Mouse (Mus musculus) limb, embryonic 10.5 days (tissue): ENCODE data around the gene Ewsr1. TPM values are rescaled to one million over a fixed set of nuclear protein-coding genes. Genes with fewer than 3 reads are reported as not detected.

Experiments
- DNase-seq: peaks from one replicate; pipeline ENCODE4 v3.0.0-alpha.2; 2017; ENCODE audit warnings: low spot score
- H3K27ac ChIP-seq: fragments of 300-500 bp; sonication (generic); 2 replicates; pipeline ENCODE4 v1.5.1; 2016; ENCODE audit warnings: mild to moderate bottlenecking
- H3K27me3 ChIP-seq: fragments of 300-500 bp; sonication (generic); 2 replicates; pipeline ENCODE4 v1.6.1; 2016; ENCODE audit warnings: low read depth, mild to moderate bottlenecking; ENCODE audit not compliant: poor library complexity, severe bottlenecking
- H3K36me3 ChIP-seq: fragments of 300-500 bp; sonication (generic); 2 replicates; pipeline ENCODE4 v1.6.1; 2016; ENCODE audit warnings: mild to moderate bottlenecking, moderate library complexity
- H3K4me1 ChIP-seq: fragments of 300-500 bp; sonication (generic); 2 replicates; pipeline ENCODE4 v1.6.1; 2016
- H3K4me3 ChIP-seq: fragments of 300-500 bp; sonication (generic); 2 replicates; pipeline ENCODE4 v1.5.1; 2016; ENCODE audit warnings: mild to moderate bottlenecking, moderate library complexity
- H3K9me3 ChIP-seq: fragments of 300-500 bp; sonication (generic); replicated peaks from 2 replicates; pipeline ENCODE4 v1.6.1; 2016; ENCODE audit warnings: mild to moderate bottlenecking
- WGBS: fragments of 180-500 bp; shearing (Covaris S2); methylation state at CpG from one replicate; pipeline ENCODE4 v1.1.7; 2016; 5-methylcytosine and 5-hydroxymethylcytosine counted together
- polyA plus RNA-seq: library from polyadenylated mRNA; unstranded; fragments of >200 nt; fragmentation: Nextera tagmentation; extraction: Ambion mirVana; gene quantifications from 2 replicates; pipeline ENCODE4 v1.2.1, GENCODE M21; 2016

Ewsr1 gene
- polyA plus RNA-seq, 1 experiment from 2014 or later = 996 TPM

DNA sequence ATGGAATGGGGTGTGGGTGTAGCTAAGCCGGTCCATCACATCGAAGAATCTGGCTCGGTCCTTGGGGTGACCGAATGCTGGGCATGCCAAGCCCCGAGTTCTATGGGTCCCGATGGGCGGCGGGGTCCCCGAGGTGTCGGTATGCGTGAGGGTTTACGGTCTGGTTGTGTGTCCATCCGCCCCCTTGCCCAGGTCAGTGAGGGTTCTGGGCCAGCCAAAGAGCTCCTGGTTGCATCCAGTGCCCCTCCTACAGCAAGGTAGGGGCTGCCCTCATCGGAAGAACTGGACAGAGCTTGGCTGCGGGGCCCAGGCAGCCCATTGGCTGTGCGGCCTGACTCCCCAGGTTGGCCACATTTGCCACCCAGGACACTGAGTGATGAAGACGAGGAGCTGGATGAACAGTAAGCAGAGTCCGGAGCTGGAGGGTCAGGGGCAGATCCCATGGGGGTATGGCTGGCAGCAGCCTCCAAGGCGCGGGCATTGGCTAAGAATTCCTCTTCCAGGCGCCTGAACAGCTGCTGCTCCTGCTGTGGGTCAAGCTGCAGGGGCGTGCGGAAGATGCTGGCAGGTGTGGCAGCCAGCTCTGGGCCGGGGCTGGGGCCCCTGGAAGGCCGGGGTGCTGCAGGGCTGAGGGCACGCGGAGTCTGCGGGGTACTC, 38.2 kb downstream of the Ewsr1 start:
- H3K4me3 ChIP-seq = peak overlapping the region; percentile 50
- H3K4me1 ChIP-seq = peaks cover 78% of the 10 kb centered on the region
- DNase-seq = no peak
- 51% methylated on average over 28 of the region's 28 CpGs for WGBS
- peaks cover 4% of the 10 kb centered on the region; the same call in 1 of the 2 replicates for H3K36me3 ChIP-seq
- peak overlapping the region; percentile 61 for H3K27ac ChIP-seq
- peaks cover 90% of the 10 kb centered on the region for H3K27me3 ChIP-seq
- no peaks in the 10 kb centered on the region for H3K9me3 ChIP-seq

GRCm38 (mm10) chr11:5059704-5060156, 39.3 kb downstream of the Ewsr1 start:
- peaks cover 4% of the 10 kb centered on the region; the same call in 1 of the 2 replicates for H3K36me3 ChIP-seq
- peak; percentile 68 for DNase-seq
- peaks cover 100% of the 10 kb centered on the region for H3K27me3 ChIP-seq
- no peak overlapping the region for H3K4me3 ChIP-seq
- WGBS = 11% methylated on average over 27 of the region's 27 CpGs
- H3K4me1 ChIP-seq = peaks cover 76% of the 10 kb centered on the region
- no peak overlapping the region for H3K27ac ChIP-seq
- H3K9me3 ChIP-seq = no peaks in the 10 kb centered on the region

DNA sequence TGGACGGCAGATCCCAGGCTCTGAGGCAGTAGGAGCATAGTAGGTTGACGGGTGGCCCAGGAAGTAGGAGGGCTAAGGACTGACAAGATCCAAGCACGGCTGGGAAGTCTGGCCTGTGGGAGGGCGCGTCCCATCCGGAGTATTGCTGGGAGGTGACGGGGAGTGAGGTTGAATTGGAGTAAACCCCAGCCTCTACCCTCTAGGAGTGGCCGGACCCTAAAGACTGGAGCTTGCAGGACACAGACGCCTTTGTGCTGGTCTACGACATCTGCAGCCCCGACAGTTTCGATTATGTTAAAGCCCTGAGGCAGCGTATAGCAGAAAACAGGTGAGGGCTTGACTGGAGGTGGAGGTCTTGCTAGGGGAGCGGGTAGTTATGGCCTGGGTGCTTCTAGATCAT, 39.8 kb downstream of the Ewsr1 start:
- DNase-seq = peak; percentile 53
- 24% methylated on average over 14 of the region's 14 CpGs for WGBS
- Histone ChIP-seq H3K4me3 (no peak overlapping the region), H3K9me3 (no peaks in the 10 kb centered on the region), H3K4me1 (peaks cover 71% of the 10 kb centered on the region), H3K36me3 (peaks cover 4% of the 10 kb centered on the region; the same call in 1 of the 2 replicates), H3K27me3 (peaks cover 99% of the 10 kb centered on the region), H3K27ac (no peak overlapping the region)

GRCm38 (mm10) chr11:5058783-5059182, 40.3 kb downstream of the Ewsr1 start:
- H3K9me3 ChIP-seq = no peaks in the 10 kb centered on the region
- DNase-seq = no peak
- H3K4me1 ChIP-seq = peaks cover 66% of the 10 kb centered on the region
- no peak overlapping the region for H3K27ac ChIP-seq
- peaks cover 96% of the 10 kb centered on the region for H3K27me3 ChIP-seq
- no peak overlapping the region for H3K4me3 ChIP-seq
- H3K36me3 ChIP-seq = peaks cover 4% of the 10 kb centered on the region; the same call in 1 of the 2 replicates
- 27% methylated on average over 9 of the region's 9 CpGs for WGBS

- H3K27me3 ChIP-seq = peaks cover 89% of the 10 kb centered on the region
- 2% methylated on average over 68 of the region's 77 CpGs for WGBS
- DNase-seq = peak; percentile 72
- H3K27ac ChIP-seq = 0 out of 2 replicates have a peak within 1 kb of the TSS, but pooled peaks have one; percentile 9
- H3K36me3 ChIP-seq = peaks cover 4% of the 10 kb centered on the region; the same call in 1 of the 2 replicates
- H3K4me1 ChIP-seq = peaks cover 63% of the 10 kb centered on the region
- no peaks in the 10 kb centered on the region for H3K9me3 ChIP-seq
- peak within 1 kb of the TSS; percentile 48 for H3K4me3 ChIP-seq
These were observed 41.0 kb downstream of the Ewsr1 start, which contains the start of gene Rasl10a for GRCm38 (mm10) chr11:5057856-5058641. Rasl10a (plus strand) TSS chr11:5058128.

DNA sequence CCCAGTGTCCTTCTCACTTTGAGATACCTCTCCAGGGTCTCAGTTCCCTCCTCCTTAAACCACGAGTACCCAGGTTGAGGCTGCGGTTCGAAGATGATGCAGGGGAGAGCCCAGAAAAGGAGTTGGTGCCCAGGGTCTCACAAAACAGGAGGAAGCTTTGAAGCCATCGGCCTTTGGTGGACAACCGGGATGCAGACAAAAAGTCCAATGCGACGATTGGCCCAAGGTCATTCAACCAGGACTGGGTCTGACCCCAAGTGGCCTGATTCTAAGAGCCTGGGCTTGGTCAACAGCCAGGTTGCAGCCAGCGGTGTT, 41.6 kb downstream of the Ewsr1 start:
- H3K27ac ChIP-seq = no peak overlapping the region
- DNase-seq = peak; percentile 54
- no peaks in the 10 kb centered on the region for H3K9me3 ChIP-seq
- H3K4me1 ChIP-seq = peaks cover 58% of the 10 kb centered on the region
- peaks cover 4% of the 10 kb centered on the region; the same call in 1 of the 2 replicates for H3K36me3 ChIP-seq
- WGBS = 17% methylated on average over 8 of the region's 8 CpGs
- peaks cover 83% of the 10 kb centered on the region for H3K27me3 ChIP-seq
- H3K4me3 ChIP-seq = peak overlapping the region; percentile 48

DNA sequence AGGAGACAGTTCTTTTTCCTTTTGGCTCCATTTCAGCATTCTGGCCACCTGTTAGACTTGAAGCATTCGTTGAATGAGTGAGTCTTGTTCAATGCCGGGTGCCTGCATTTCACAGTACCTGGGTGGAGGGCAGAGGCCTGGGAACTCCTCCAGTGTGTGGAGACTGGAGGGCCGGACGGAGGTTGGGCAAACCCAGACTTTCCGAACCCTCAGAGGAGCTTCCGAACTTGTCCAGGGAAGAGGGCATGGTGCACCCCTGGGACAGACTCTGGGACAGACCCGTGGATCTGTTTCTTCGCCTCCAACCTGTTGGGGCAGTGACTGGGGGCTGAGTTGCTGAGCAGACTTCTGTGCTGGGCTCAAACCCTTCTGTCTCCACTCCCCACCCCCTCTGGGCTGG, 42.0 kb downstream of the Ewsr1 start:
- no peak overlapping the region for H3K4me3 ChIP-seq
- no peak overlapping the region for H3K27ac ChIP-seq
- peaks cover 54% of the 10 kb centered on the region for H3K4me1 ChIP-seq
- no peak for DNase-seq
- no peaks in the 10 kb centered on the region for H3K9me3 ChIP-seq
- WGBS = 50% methylated on average over 8 of the region's 8 CpGs
- H3K36me3 ChIP-seq = peaks cover 4% of the 10 kb centered on the region; the same call in 1 of the 2 replicates
- H3K27me3 ChIP-seq = peaks cover 79% of the 10 kb centered on the region

- H3K4me1 ChIP-seq = peaks cover 45% of the 10 kb centered on the region
- no peak overlapping the region; the same call in 1 of the 2 replicates for H3K27ac ChIP-seq
- peaks cover 4% of the 10 kb centered on the region; the same call in 1 of the 2 replicates for H3K36me3 ChIP-seq
- WGBS = 32% methylated on average over 23 of the region's 23 CpGs
- no peaks in the 10 kb centered on the region for H3K9me3 ChIP-seq
- peaks cover 71% of the 10 kb centered on the region for H3K27me3 ChIP-seq
- DNase-seq = no peak
- no peak overlapping the region for H3K4me3 ChIP-seq
These were observed 42.8 kb downstream of the Ewsr1 start for GRCm38 (mm10) chr11:5055945-5056938.

DNA sequence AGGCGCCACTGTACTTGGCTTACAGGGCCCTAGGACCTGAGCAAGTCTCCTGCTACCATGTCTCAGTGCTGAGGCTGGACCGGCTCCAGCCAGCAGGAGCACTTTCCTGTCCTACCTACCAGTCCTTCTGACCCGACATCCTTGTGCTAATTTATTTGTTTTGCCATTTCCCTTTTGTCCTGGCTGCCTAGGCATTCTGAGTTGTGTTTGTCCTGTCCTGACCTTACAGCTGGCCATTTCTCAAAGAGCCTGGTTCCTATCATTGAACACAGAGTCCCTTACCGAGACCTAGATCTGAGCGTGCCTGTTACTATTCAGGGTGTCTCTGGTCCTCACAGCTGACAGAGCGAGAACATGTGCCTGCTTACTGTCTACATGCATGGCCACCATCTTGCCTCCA, 44.2 kb downstream of the Ewsr1 start:
- peaks cover 59% of the 10 kb centered on the region for H3K27me3 ChIP-seq
- H3K9me3 ChIP-seq = no peaks in the 10 kb centered on the region
- WGBS = 65% methylated on average over 6 of the region's 6 CpGs
- H3K36me3 ChIP-seq = no peaks in the 10 kb centered on the region
- DNase-seq = no peak
- H3K27ac ChIP-seq = no peak overlapping the region
- no peak overlapping the region for H3K4me3 ChIP-seq
- peaks cover 38% of the 10 kb centered on the region for H3K4me1 ChIP-seq

DNA sequence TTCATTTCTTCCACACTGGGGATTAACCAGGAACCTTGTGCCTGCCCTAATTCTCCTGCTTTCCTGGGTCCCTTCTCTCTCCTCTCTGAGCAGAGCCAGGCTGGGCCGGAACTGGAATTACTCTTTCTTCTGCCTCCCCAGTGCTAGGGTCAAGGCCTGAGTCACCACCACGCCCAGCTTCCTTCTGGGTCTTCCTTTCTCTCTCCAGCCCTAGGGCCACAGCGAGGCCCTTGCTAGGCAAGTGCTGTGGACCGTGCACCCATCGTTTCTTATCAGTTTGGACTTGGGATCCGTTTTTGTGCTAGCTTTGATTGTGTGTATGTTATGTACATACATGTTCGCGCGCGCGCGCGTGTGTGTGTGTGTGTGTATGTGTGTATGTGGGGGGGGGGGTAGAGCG, 44.9 kb downstream of the Ewsr1 start:
- Histone ChIP-seq H3K9me3 (no peaks in the 10 kb centered on the region), H3K4me1 (peaks cover 31% of the 10 kb centered on the region), H3K27me3 (peaks cover 53% of the 10 kb centered on the region), H3K4me3 (no peak overlapping the region), H3K27ac (no peak overlapping the region), H3K36me3 (no peaks in the 10 kb centered on the region)
- 89% methylated on average over 14 of the region's 14 CpGs for WGBS
- no peak for DNase-seq

DNA sequence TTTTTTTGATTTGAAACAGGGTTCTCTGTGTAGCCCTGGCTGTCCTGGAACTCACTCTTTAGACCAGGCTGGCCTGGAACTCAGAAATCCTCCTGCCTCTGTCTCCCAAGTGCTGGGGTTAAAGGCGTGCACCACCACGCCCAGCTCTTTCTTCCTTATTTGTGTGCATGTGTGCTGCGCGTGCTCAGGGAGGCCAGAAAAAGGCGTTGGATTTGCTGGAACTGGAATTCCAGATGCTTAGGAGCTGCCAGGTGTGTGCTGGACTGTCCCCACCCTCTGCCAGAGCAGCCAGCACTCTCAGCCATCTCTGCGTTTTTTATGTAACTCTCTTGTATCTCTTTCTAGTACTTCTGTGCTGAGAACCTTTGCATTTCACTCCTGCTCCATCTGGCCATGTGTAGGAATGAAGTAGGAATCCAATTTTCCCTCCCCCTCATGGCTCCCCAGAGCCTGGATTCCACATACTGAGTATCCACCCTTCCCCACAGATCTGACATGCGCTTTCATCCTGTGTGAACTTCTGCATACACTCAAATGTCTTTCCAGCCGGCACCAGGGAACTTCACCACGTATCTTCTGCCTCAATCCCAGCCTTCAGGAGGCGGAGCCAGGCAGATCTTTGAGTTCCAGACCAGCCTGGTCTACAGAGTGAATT, 46.7 kb downstream of the Ewsr1 start:
- Histone ChIP-seq H3K27me3 (peaks cover 35% of the 10 kb centered on the region), H3K27ac (no peak overlapping the region), H3K36me3 (no peaks in the 10 kb centered on the region), H3K4me1 (peaks cover 13% of the 10 kb centered on the region), H3K9me3 (no peaks in the 10 kb centered on the region), H3K4me3 (no peak overlapping the region)
- 76% methylated on average over 10 of the region's 10 CpGs for WGBS
- no peak for DNase-seq

DNA sequence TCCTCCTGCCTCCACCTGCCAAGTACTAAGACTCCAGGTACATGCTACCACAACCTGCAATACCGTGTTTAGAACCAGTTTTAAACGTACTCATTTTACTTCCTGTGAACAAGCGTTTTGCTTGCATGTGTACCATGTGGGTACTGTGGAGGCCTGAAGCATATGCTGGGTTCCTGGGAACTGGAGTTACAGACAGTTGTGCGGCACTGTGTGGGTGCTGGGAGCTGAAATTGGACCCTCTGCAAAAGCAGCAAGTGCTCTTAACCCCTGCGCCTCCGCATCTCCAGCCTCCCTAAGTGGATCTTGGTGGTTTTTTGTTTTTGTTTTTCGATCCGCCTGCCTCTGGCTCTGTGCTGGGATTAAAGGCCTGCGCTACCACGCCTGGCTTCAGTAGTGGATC, 47.4 kb downstream of the Ewsr1 start:
- Histone ChIP-seq H3K36me3 (no peaks in the 10 kb centered on the region), H3K9me3 (no peaks in the 10 kb centered on the region), H3K27me3 (peaks cover 28% of the 10 kb centered on the region), H3K27ac (no peak overlapping the region), H3K4me1 (peaks cover 11% of the 10 kb centered on the region), H3K4me3 (no peak overlapping the region)
- DNase-seq = no peak
- WGBS = 82% methylated on average over 10 of the region's 10 CpGs
